Mouse (Mus musculus): ENCODE measurements around the gene Rb1.
A peak's percentile ranks its signal among the peaks of the same experiment; 100 is the strongest.

The Rb1 gene

GRCm38 (mm10) chr14:73146721-73147120, 178.9 kb downstream of the Rb1 start:
- DNase-seq (ENCODE audit: low spot score): no peak

GRCm38 (mm10) chr14:73145531-73145930, 180.1 kb downstream of the Rb1 start:
- DNase-seq (ENCODE audit: low spot score): no peak

GRCm38 (mm10) chr14:73143710-73144420, 181.8 kb downstream of the Rb1 start:
- DNase-seq (ENCODE audit: low spot score): no peak

- DNase-seq (ENCODE audit: low spot score): peak; percentile 75
These were observed 182.5 kb downstream of the Rb1 start for GRCm38 (mm10) chr14:73142896-73143709.

GRCm38 (mm10) chr14:73142421-73142895, 183.2 kb downstream of the Rb1 start:
- no peak for DNase-seq (ENCODE audit: low spot score)

- no peak for DNase-seq (ENCODE audit: low spot score)
These were observed 183.8 kb downstream of the Rb1 start for GRCm38 (mm10) chr14:73141800-73142199.

GRCm38 (mm10) chr14:73139866-73140265, 185.8 kb downstream of the Rb1 start:
- no peak for DNase-seq (ENCODE audit: low spot score)

GRCm38 (mm10) chr14:73138483-73138882, 187.1 kb downstream of the Rb1 start:
- DNase-seq (ENCODE audit: low spot score): no peak

- no peak for DNase-seq (ENCODE audit: low spot score)
These were observed 188.4 kb downstream of the Rb1 start for GRCm38 (mm10) chr14:73137234-73137633.
